Mouse (Mus musculus) kidney, embryonic 16.5 days (tissue): ENCODE measurements around the gene Glra1. TPM values are rescaled to one million over a fixed set of nuclear protein-coding genes. Genes with fewer than 3 reads are reported as not detected.

ENCODE experiments used
- ATAC-seq: fragments of 200-750 bp; cut with Nextera tagmentation; 2 replicates; pipeline ENCODE4 v1.8.0; 2017; ENCODE audit warnings: moderate TSS enrichment; ENCODE audit not compliant: low FRiP score, low TSS enrichment
- H3K27ac ChIP-seq: fragments of 300-500 bp; sonication (generic); 2 replicates; pipeline ENCODE4 v1.5.1; 2014; ENCODE audit warnings: low read length
- H3K27me3 ChIP-seq: fragments of 300-500 bp; sonication (generic); 2 replicates; pipeline ENCODE4 v1.6.1; 2014; ENCODE audit warnings: low read length, control low read depth, mixed read lengths; ENCODE audit not compliant: insufficient read depth
- H3K36me3 ChIP-seq: fragments of 300-500 bp; sonication (generic); 2 replicates; pipeline ENCODE4 v1.6.1; 2014; ENCODE audit warnings: low read length, control low read depth, mixed read lengths; ENCODE audit not compliant: insufficient read depth
- H3K4me1 ChIP-seq: fragments of 300-500 bp; sonication (generic); 2 replicates; pipeline ENCODE4 v1.6.1; 2014; ENCODE audit warnings: low read length, control low read depth, mixed read lengths; ENCODE audit not compliant: insufficient read depth
- H3K4me2 ChIP-seq: fragments of 300-500 bp; sonication (generic); replicated peaks from 2 replicates; pipeline ENCODE4 v1.6.1; 2014; ENCODE audit warnings: low read depth, low read length
- H3K4me3 ChIP-seq: fragments of 300-500 bp; sonication (generic); 2 replicates; pipeline ENCODE4 v1.5.1; 2014; ENCODE audit warnings: mild to moderate bottlenecking, low read length
- H3K9ac ChIP-seq: fragments of 300-500 bp; sonication (generic); replicated peaks from 2 replicates; pipeline ENCODE4 v1.6.1; 2014; ENCODE audit warnings: low read length
- H3K9me3 ChIP-seq: fragments of 300-500 bp; sonication (generic); 2 replicates; pipeline ENCODE4 v1.6.1; 2016; ENCODE audit warnings: low read length, control low read depth
- WGBS: fragments of 180-500 bp; shearing (Covaris S2); extraction: QIAGEN DNeasy Blood & Tissue Kit; methylation state at CpG from one replicate; pipeline ENCODE4 v1.1.7; 2014; 5-methylcytosine and 5-hydroxymethylcytosine counted together
- polyA plus RNA-seq: library from polyadenylated mRNA; unstranded; fragments of >200 nt; fragmentation: Nextera tagmentation; extraction: Ambion mirVana; gene quantifications from 2 replicates; pipeline ENCODE4 v1.2.1, GENCODE M21; 2015

Gene Glra1
- polyA plus RNA-seq, 1 experiment from 2014 or later: not detected

GRCm38 (mm10) chr11:55471467-55471866 is 136.5 kb downstream of the Glra1 start:
- Histone ChIP-seq H3K9ac (peak overlapping the region; percentile 99), H3K36me3 (peaks cover 29% of the 10 kb centered on the region), H3K27ac (no peak overlapping the region), H3K4me1 (peaks cover 30% of the 10 kb centered on the region), H3K4me2 (peak overlapping the region; percentile 73), H3K9me3 (no peaks in the 10 kb centered on the region), H3K27me3 (no peaks in the 10 kb centered on the region), H3K4me3 (peak overlapping the region; percentile 93)
- WGBS: 79% methylated on average over 7 of the region's 7 CpGs
- no peak for ATAC-seq

- ATAC-seq: no peak
- Histone ChIP-seq H3K36me3 (peaks cover 29% of the 10 kb centered on the region), H3K4me2 (peak overlapping the region; percentile 73), H3K27me3 (no peaks in the 10 kb centered on the region), H3K9ac (peak overlapping the region; percentile 99), H3K4me1 (peaks cover 30% of the 10 kb centered on the region), H3K9me3 (no peaks in the 10 kb centered on the region), H3K4me3 (peak overlapping the region; percentile 93), H3K27ac (no peak overlapping the region)
- WGBS: 25% methylated on average over 8 of the region's 8 CpGs
These were observed 137.2 kb downstream of the Glra1 start for GRCm38 (mm10) chr11:55470761-55471160.

- peak overlapping the region; percentile 93 for H3K4me3 ChIP-seq
- no peaks in the 10 kb centered on the region for H3K9me3 ChIP-seq
- H3K4me1 ChIP-seq: peaks cover 30% of the 10 kb centered on the region
- H3K27me3 ChIP-seq: no peaks in the 10 kb centered on the region
- peak overlapping the region; percentile 73 for H3K4me2 ChIP-seq
- H3K27ac ChIP-seq: peak overlapping the region; percentile 90
- under 1% methylated on average over 39 of the region's 46 CpGs for WGBS
- no peak; the same call in 1 of the 2 replicates for ATAC-seq
- H3K9ac ChIP-seq: peak overlapping the region; percentile 99
- peaks cover 29% of the 10 kb centered on the region for H3K36me3 ChIP-seq
These were observed 137.9 kb downstream of the Glra1 start for GRCm38 (mm10) chr11:55469923-55470691.

- H3K27me3 ChIP-seq: no peaks in the 10 kb centered on the region
- peak within 1 kb of the TSS; percentile 89 for H3K4me2 ChIP-seq
- H3K9ac ChIP-seq: peak within 1 kb of the TSS; percentile 99
- H3K36me3 ChIP-seq: peaks cover 23% of the 10 kb centered on the region
- H3K4me3 ChIP-seq: peak within 1 kb of the TSS; percentile 93
- 0% methylated on average over 55 of the region's 57 CpGs for WGBS
- peaks cover 30% of the 10 kb centered on the region for H3K4me1 ChIP-seq
- H3K27ac ChIP-seq: peak within 1 kb of the TSS; percentile 98
- ATAC-seq: peak; percentile 97
- no peaks in the 10 kb centered on the region for H3K9me3 ChIP-seq
These were observed 138.8 kb downstream of the Glra1 start, which contains the start of gene G3bp1 for GRCm38 (mm10) chr11:55469048-55469843. Gene G3bp1, plus strand, starts transcription at chr11:55469685.

- Histone ChIP-seq H3K9me3 (no peaks in the 10 kb centered on the region), H3K4me3 (peak overlapping the region; percentile 93), H3K9ac (peak overlapping the region; percentile 84), H3K27me3 (no peaks in the 10 kb centered on the region), H3K27ac (peak overlapping the region; percentile 98), H3K4me1 (peaks cover 29% of the 10 kb centered on the region), H3K4me2 (peak overlapping the region; percentile 89), H3K36me3 (peaks cover 19% of the 10 kb centered on the region)
- 3% methylated on average over 17 of the region's 17 CpGs for WGBS
- peak; percentile 0; the same call in 1 of the 2 replicates for ATAC-seq
These were observed 139.4 kb downstream of the Glra1 start for GRCm38 (mm10) chr11:55468611-55469047.

- 47% methylated on average over 10 of the region's 10 CpGs for WGBS
- Histone ChIP-seq H3K4me3 (peak overlapping the region; percentile 93), H3K9me3 (no peaks in the 10 kb centered on the region), H3K4me1 (peaks cover 25% of the 10 kb centered on the region), H3K36me3 (peaks cover 14% of the 10 kb centered on the region; the same call in 1 of the 2 replicates), H3K4me2 (peak overlapping the region; percentile 89), H3K27ac (peak overlapping the region; percentile 98), H3K27me3 (no peaks in the 10 kb centered on the region), H3K9ac (peak overlapping the region; percentile 84)
- ATAC-seq: 0 out of 2 replicates have a peak, but pooled peaks have one; percentile 14
These were observed 140.0 kb downstream of the Glra1 start for GRCm38 (mm10) chr11:55468012-55468411.

- Histone ChIP-seq H3K4me1 (peaks cover 12% of the 10 kb centered on the region), H3K4me3 (no peak overlapping the region), H3K4me2 (no peak overlapping the region), H3K27ac (peak overlapping the region; percentile 46), H3K9me3 (no peaks in the 10 kb centered on the region), H3K9ac (no peak overlapping the region), H3K36me3 (no peaks in the 10 kb centered on the region), H3K27me3 (no peaks in the 10 kb centered on the region)
- ATAC-seq: no peak
- WGBS: 81% methylated on average over 3 of the region's 3 CpGs
These were observed 142.8 kb downstream of the Glra1 start for GRCm38 (mm10) chr11:55465177-55465576.

- ATAC-seq: no peak
- Histone ChIP-seq H3K9me3 (no peaks in the 10 kb centered on the region), H3K36me3 (no peaks in the 10 kb centered on the region), H3K27ac (peak overlapping the region; percentile 39; the same call in 1 of the 2 replicates), H3K4me2 (no peak overlapping the region), H3K4me3 (no peak overlapping the region), H3K9ac (no peak overlapping the region), H3K4me1 (peaks cover 17% of the 10 kb centered on the region), H3K27me3 (no peaks in the 10 kb centered on the region)
- WGBS: 84% methylated on average over 10 of the region's 10 CpGs
These were observed 143.3 kb downstream of the Glra1 start for GRCm38 (mm10) chr11:55464707-55465106.
